Mouse (Mus musculus) heart, embryonic 14.5 days (tissue): ENCODE results near the gene Lrrc8d. TPM values are rescaled to one million over a fixed set of nuclear protein-coding genes. Genes with fewer than 3 reads are reported as not detected.
"Not testable (repeated sequence)": the region's sequence is repeated elsewhere in the genome, so short reads cannot be mapped to it uniquely, and the experiment has no call there.

Experiments
- ATAC-seq: fragments of 200-750 bp; cut with Nextera tagmentation; 2 replicates; pipeline ENCODE4 v1.8.0; 2017; ENCODE audit warnings: low read depth, moderate TSS enrichment; ENCODE audit not compliant: insufficient number of reproducible peaks, insufficient read depth, low FRiP score
- H3K27ac ChIP-seq, 2 experiments: fragments of 200-500 bp in 1 of 2; fragments of 300-500 bp in 1 of 2; sonication (generic) in 1 of 2; replicated peaks in 1 of 2; 2 replicates each; pipeline ENCODE4 v1.5.1; 2012 to 2014; ENCODE audit warnings: low read depth in 2 of 2, low read length in 2 of 2, control low read depth in 1 of 2, mild to moderate bottlenecking in 1 of 2, mixed read lengths in 1 of 2; ENCODE audit not compliant: control insufficient read depth in 1 of 2, insufficient read depth in 1 of 2
- H3K27me3 ChIP-seq: fragments of 300-500 bp; sonication (generic); 2 replicates; pipeline ENCODE4 v1.6.1; 2014; ENCODE audit warnings: mild to moderate bottlenecking, low read length, control low read depth; ENCODE audit not compliant: control insufficient read depth, insufficient read depth
- H3K36me3 ChIP-seq: fragments of 300-500 bp; sonication (generic); 2 replicates; pipeline ENCODE4 v1.6.1; 2014; ENCODE audit warnings: mild to moderate bottlenecking, control low read depth, low read length, mixed read lengths; ENCODE audit not compliant: control insufficient read depth, insufficient read depth
- H3K4me1 ChIP-seq, 2 experiments: fragments of 200-500 bp in 1 of 2; fragments of 300-500 bp in 1 of 2; sonication (generic) in 1 of 2; 2 replicates each; pipeline ENCODE4 v1.6.1; 2012 to 2014; ENCODE audit warnings: low read length in 2 of 2, control low read depth in 1 of 2, mixed read lengths in 1 of 2; ENCODE audit not compliant: control insufficient read depth in 2 of 2, insufficient read depth in 2 of 2
- H3K4me2 ChIP-seq: fragments of 300-500 bp; sonication (generic); 2 replicates; pipeline ENCODE4 v1.6.1; 2014; ENCODE audit warnings: mild to moderate bottlenecking, low read length
- H3K4me3 ChIP-seq, 2 experiments: fragments of 200-500 bp in 1 of 2; fragments of 300-500 bp in 1 of 2; sonication (generic) in 1 of 2; 2 replicates each; pipeline ENCODE4 v1.5.1; 2012 to 2014; ENCODE audit warnings: low read length in 2 of 2, mild to moderate bottlenecking in 2 of 2, control low read depth in 1 of 2, low read depth in 1 of 2, moderate library complexity in 1 of 2; ENCODE audit not compliant: control insufficient read depth in 1 of 2, insufficient read depth in 1 of 2
- H3K9ac ChIP-seq: fragments of 300-500 bp; sonication (generic); 2 replicates; pipeline ENCODE4 v1.6.1; 2014; ENCODE audit warnings: mild to moderate bottlenecking, low read length
- H3K9me3 ChIP-seq: fragments of 300-500 bp; sonication (generic); 2 replicates; pipeline ENCODE4 v1.6.1; 2016; ENCODE audit warnings: low read length, control low read depth; ENCODE audit not compliant: control insufficient read depth
- WGBS: fragments of 180-500 bp; shearing (Covaris S2); extraction: QIAGEN DNeasy Blood & Tissue Kit; methylation state at CpG from one replicate; pipeline ENCODE4 v1.1.7; 2014; 5-methylcytosine and 5-hydroxymethylcytosine counted together
- polyA plus RNA-seq: library from polyadenylated mRNA; unstranded; fragments of >200 nt; fragmentation: Nextera tagmentation; extraction: Ambion mirVana; gene quantifications from 2 replicates; pipeline ENCODE4 v1.2.1, GENCODE M21; 2014

Gene Lrrc8d
- polyA plus RNA-seq, 1 experiment from 2014 or later, result 10.2 TPM

DNA sequence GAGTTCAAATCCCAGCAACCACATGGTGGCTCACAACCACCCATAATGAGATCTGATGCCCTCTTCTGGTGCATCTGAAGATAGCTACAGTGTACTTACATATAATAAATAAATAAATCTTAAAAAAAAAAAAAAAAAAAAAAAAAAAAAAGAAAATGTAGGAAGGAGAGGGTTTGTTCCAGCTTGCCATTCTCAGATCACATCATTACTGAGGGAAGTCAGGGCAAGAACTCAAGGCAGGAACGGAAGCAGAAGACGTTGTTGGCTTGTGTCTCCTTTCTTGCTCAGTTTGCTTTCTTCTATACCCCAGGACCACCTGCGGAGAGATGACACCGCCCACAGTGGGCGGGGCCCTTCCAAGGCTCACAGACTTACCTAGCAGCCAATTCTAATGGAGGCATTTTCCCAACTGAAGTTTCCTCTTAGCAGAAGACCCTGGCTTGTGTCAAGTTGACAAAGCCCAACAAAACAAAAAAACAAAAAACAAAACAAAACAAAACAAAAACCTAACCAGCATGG, 165.4 kb downstream of the Lrrc8d start:
- H3K9me3 ChIP-seq, result not testable (repeated sequence)
- WGBS, result 55% methylated on average over 5 of the region's 5 CpGs

DNA sequence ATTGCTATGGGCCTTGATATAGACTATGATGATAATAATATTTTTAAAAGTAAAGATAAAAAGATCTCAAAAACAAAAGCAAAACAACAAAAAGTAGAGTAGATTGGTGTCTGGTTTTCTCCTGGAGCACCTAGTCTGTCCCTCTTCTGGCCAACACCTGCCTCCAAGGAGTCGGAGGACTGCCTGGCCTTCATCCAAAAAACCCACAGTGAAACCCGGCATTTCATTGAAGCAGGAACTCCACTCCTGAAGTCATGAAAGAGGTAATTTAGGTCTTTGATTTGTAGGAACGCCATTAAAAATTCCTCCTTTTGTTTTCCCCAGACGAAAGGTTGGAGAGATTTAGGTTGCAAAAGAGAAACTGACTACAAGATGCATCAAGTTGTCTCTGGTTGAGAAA, 167.7 kb downstream of the Lrrc8d start:
- H3K27ac ChIP-seq, result peak overlapping the region; percentile 44 to 53; a peak in 2 of 4 replicates

More for the DNA sequence above, 165.4 kb downstream of the Lrrc8d start:
- H3K36me3 ChIP-seq, H3K4me3 ChIP-seq, H3K27me3 ChIP-seq, H3K4me2 ChIP-seq, ATAC-seq, H3K9ac ChIP-seq, H3K27ac ChIP-seq: not testable (repeated sequence)
- peaks cover 8 to 14% of the 10 kb centered on the region in 2 experiments for H3K4me1 ChIP-seq

DNA sequence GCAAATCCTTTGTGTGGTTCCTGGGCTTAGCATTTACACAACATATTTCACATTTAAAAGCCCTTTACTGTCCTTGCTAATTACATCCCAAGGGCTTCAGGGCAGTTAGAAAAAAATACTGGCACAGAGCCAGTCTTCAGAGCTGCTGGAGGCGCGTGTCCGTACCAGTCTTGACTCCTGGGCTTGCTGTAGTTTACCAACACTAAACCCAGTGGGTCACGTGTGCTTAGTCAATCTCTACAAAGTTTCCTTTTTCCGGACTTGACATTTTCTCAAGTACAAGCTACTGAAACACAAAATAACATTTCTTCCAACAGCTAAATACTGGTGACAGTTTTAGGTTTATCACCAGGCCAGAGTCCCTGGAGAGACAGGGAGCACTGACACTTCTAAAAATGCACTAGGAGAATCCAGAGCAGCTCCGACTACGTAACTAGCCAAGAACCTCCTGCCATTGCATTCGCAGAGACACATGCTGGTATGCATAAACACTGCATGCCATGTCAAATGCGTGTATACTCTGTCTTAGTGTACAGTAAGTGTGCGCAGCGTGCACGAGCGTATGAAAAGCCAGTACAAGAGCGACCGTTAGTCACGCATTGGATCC, 168.2 kb downstream of the Lrrc8d start:
- Histone ChIP-seq H3K4me3 (no peak overlapping the region), H3K9ac (0 out of 2 replicates have a peak overlapping the region, but pooled peaks have one; percentile 5), H3K27ac (peak overlapping the region; percentile 44 to 53; a peak in 3 of 4 replicates), H3K4me2 (peak overlapping the region; percentile 45), H3K27me3 (no peaks in the 10 kb centered on the region), H3K36me3 (no peaks in the 10 kb centered on the region), H3K4me1 (peaks cover 8 to 14% of the 10 kb centered on the region in 2 experiments), H3K9me3 (no peaks in the 10 kb centered on the region)
- WGBS, result 45% methylated on average over 16 of the region's 16 CpGs
- peak; percentile 59; the same call in 1 of the 2 replicates for ATAC-seq

More for the DNA sequence above, 167.7 kb downstream of the Lrrc8d start:
- no peak for ATAC-seq
- H3K4me2 ChIP-seq, result peak overlapping the region; percentile 45
- no peaks in the 10 kb centered on the region for H3K36me3 ChIP-seq
- H3K4me3 ChIP-seq, result no peak overlapping the region
- peaks cover 8 to 14% of the 10 kb centered on the region in 2 experiments for H3K4me1 ChIP-seq
- H3K9ac ChIP-seq, result 0 out of 2 replicates have a peak overlapping the region, but pooled peaks have one; percentile 5
- 46% methylated on average over 4 of the region's 4 CpGs for WGBS
- no peaks in the 10 kb centered on the region for H3K9me3 ChIP-seq
- H3K27me3 ChIP-seq, result no peaks in the 10 kb centered on the region

DNA sequence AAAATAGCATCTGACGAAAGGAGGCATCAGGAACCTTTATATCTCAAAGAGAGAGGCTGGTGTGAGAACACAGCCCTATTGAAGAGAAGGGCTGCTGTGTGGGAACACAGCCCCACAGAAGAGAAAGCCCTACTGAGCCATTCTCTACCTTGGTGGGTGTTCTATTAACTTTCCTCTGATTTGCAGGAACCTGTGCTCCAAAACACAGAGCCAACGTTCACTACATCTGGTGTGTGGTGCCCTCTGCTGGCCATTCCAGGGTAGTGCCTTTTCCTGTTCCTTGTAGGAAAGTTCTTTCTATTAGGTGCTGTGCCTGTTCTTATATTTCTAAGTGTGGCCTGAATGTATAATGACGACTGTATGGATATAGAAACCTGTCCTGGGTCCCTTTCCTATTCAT, 168.8 kb downstream of the Lrrc8d start:
- 31% methylated on average over 3 of the region's 3 CpGs for WGBS
- H3K9me3 ChIP-seq, result no peaks in the 10 kb centered on the region
- H3K4me1 ChIP-seq, result peaks cover 8 to 14% of the 10 kb centered on the region in 2 experiments
- ATAC-seq, result 0 out of 2 replicates have a peak, but pooled peaks have one; percentile 31
- no peak overlapping the region for H3K4me3 ChIP-seq
- peak overlapping the region; percentile 45 for H3K4me2 ChIP-seq
- no peaks in the 10 kb centered on the region for H3K27me3 ChIP-seq
- no peak overlapping the region for H3K9ac ChIP-seq
- peak overlapping the region; percentile 17 to 53; a peak in 2 of 4 replicates for H3K27ac ChIP-seq
- H3K36me3 ChIP-seq, result no peaks in the 10 kb centered on the region

DNA sequence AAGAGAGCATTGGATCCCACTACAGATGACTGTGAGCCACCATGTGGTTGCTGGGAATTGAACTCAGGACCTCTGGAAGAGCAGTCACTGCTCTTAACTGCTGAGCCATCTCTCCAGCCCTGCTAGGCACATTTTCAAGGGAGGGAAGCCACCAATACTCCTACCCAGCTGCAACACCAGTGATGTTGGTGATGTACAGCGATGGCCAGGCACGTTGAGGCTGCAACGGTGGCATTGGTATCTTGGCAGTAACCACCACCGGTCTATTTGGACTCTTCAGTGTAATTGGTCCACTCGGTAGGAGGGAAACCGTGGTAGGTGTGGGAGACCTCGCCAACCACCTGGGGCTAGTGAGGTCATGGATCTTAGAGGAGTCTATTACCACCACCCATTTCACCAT, 170.0 kb downstream of the Lrrc8d start:
- H3K4me2 ChIP-seq, result no peak overlapping the region
- no peak overlapping the region for H3K27ac ChIP-seq
- no peak overlapping the region for H3K9ac ChIP-seq
- H3K9me3 ChIP-seq, result no peaks in the 10 kb centered on the region
- H3K4me1 ChIP-seq, result peaks cover 8 to 14% of the 10 kb centered on the region in 2 experiments
- H3K36me3 ChIP-seq, result no peaks in the 10 kb centered on the region
- ATAC-seq, result no peak
- no peaks in the 10 kb centered on the region for H3K27me3 ChIP-seq
- WGBS, result 78% methylated on average over 7 of the region's 7 CpGs
- no peak overlapping the region for H3K4me3 ChIP-seq

DNA sequence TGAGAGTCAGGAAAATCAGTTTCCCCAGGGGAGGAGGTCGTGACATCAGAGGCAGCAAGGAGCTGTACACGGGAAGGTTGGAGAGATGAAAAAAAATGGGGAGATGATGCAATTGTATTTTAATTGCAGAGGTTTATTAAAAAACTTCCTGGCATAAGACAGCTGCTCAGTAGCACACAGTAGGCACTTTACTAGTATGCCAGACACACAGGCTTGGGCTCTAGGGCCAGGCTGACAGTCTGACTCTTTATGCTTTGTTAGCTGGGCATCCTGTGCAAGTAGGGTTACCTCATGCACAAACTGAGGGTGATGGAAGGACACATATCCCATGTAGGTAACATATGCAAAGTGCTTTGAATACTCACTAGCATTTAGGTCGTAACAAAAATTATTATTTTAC, 171.4 kb downstream of the Lrrc8d start:
- no peaks in the 10 kb centered on the region for H3K27me3 ChIP-seq
- H3K36me3 ChIP-seq, result no peaks in the 10 kb centered on the region
- ATAC-seq, result no peak
- H3K4me2 ChIP-seq, result no peak overlapping the region
- H3K9me3 ChIP-seq, result no peaks in the 10 kb centered on the region
- no peak overlapping the region for H3K4me3 ChIP-seq
- no peak overlapping the region for H3K27ac ChIP-seq
- peaks cover 15 to 19% of the 10 kb centered on the region in 2 experiments for H3K4me1 ChIP-seq
- WGBS, result 74% methylated on average over 3 of the region's 3 CpGs
- H3K9ac ChIP-seq, result no peak overlapping the region

DNA sequence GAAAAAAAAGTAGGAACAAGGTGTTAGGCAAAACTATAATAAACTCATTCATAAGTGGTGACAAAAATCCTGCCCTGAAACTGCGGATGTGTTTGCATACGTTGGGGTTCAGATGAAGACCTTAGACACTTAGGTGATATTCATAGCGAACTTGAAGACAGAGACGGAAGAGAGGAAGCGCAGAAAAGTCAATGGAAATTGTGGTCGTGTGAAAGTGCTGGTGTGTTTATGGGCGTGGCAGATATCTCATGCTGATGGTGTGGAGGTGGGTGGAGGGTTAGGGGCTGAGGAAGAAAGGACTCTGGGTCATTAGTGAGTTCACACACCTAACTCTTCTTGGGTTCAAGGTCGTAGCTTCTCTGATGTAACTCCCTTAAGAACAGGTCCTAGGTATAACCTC, 172.4 kb downstream of the Lrrc8d start:
- H3K4me1 ChIP-seq, result peaks cover 15 to 19% of the 10 kb centered on the region in 2 experiments
- H3K27me3 ChIP-seq, result no peaks in the 10 kb centered on the region
- no peaks in the 10 kb centered on the region for H3K9me3 ChIP-seq
- H3K9ac ChIP-seq, result no peak overlapping the region
- no peak overlapping the region for H3K27ac ChIP-seq
- H3K36me3 ChIP-seq, result no peaks in the 10 kb centered on the region
- 78% methylated on average over 8 of the region's 8 CpGs for WGBS
- H3K4me3 ChIP-seq, result no peak overlapping the region
- H3K4me2 ChIP-seq, result no peak overlapping the region
- no peak for ATAC-seq
